Comparison of ENCODE assay signal across 23 mouse cellular contexts in genomic region chr9:13697869-13698268, GRCm38 (mm10). TPM values are rescaled to one million over a fixed set of nuclear protein-coding genes. Genes with fewer than 3 reads are reported as not detected.
DNase-seq lines count a peak whose midpoint lies in the region; ATAC-seq lines count a peak whose summit lies in the region.
"Had no signal": no experiment of that assay in that cellular context is flagged by ENCODE, and none has a peak within 500 bp of the region (broad histone marks: within the 10 kb centered on the region; RNA-seq: fewer than 3 reads in every experiment).

No protein-coding gene starts in this region.

- H3K27me3 ChIP-seq in hindbrain, embryonic 11.5 days (ENCODE audit: control insufficient read depth, insufficient read depth, low read length): no peaks in the 10 kb centered on the region
- no peaks in the 10 kb centered on the region for H3K27me3 ChIP-seq in hindbrain, embryonic 16.5 days (replicated peaks; ENCODE audit: control insufficient read depth, insufficient read depth, low read length)
- H3K27me3 ChIP-seq in neural tube, embryonic 12.5 days (replicated peaks): no peaks in the 10 kb centered on the region
- H3K27me3 ChIP-seq in neural tube, embryonic 15.5 days (replicated peaks): no peaks in the 10 kb centered on the region
- H3K27me3 ChIP-seq: embryonic facial prominence, embryonic 12.5 days; intestine, embryonic 15.5 days had no signal

- no peaks in the 10 kb centered on the region for H3K9me3 ChIP-seq in hindbrain, embryonic 11.5 days (ENCODE audit: control insufficient read depth, low read length)
- H3K9me3 ChIP-seq in hindbrain, embryonic 16.5 days (ENCODE audit: control insufficient read depth, low read length): no peaks in the 10 kb centered on the region
- H3K9me3 ChIP-seq in neural tube, embryonic 12.5 days: no peaks in the 10 kb centered on the region
- no peaks in the 10 kb centered on the region for H3K9me3 ChIP-seq in neural tube, embryonic 15.5 days (replicated peaks)
- H3K9me3 ChIP-seq: embryonic facial prominence, embryonic 12.5 days; intestine, embryonic 15.5 days had no signal

- no peak overlapping the region for H3K4me2 ChIP-seq in hindbrain, embryonic 11.5 days (replicated peaks; ENCODE audit: low read depth, low read length)
- no peak overlapping the region for H3K4me2 ChIP-seq in hindbrain, embryonic 16.5 days (ENCODE audit: low read length)
- no peak overlapping the region for H3K4me2 ChIP-seq in neural tube, embryonic 12.5 days (replicated peaks)
- H3K4me2 ChIP-seq in neural tube, embryonic 15.5 days: no peak overlapping the region
- H3K4me2 ChIP-seq: embryonic facial prominence, embryonic 12.5 days; intestine, embryonic 15.5 days; liver, embryonic 11.5 days had no signal

- DNase-seq in embryo, embryonic 10.5 days (ENCODE audit: low spot score): peak; percentile 30
- DNase-seq in embryo, embryonic 9.5 days (ENCODE audit: extremely low spot score): no peak
- DNase-seq in hindbrain, embryonic 11.5 days (ENCODE audit: low spot score): peak; percentile 24
- no peak for DNase-seq in adrenal gland, adult 8-10 months
- DNase-seq: adrenal gland, postnatal 25 days; cerebellum, adult 11 months; cerebellum, postnatal 14 days; gastrocnemius, postnatal 14 days; heart, adult 2 months; heart, postnatal 4 days; kidney, postnatal 36 days; lung, adult 18-20 months; lung, postnatal 36 days; retina, postnatal 1 day; thymus, postnatal 25 days had no signal

- H3K27ac ChIP-seq in hindbrain, embryonic 11.5 days (ENCODE audit: low read depth, low read length): peak overlapping the region; percentile 13; the same call in 1 of the 2 replicates
- no peak overlapping the region for H3K27ac ChIP-seq in hindbrain, embryonic 16.5 days (ENCODE audit: low read depth, low read length)
- no peak overlapping the region for H3K27ac ChIP-seq in neural tube, embryonic 12.5 days
- H3K27ac ChIP-seq in neural tube, embryonic 15.5 days (replicated peaks): no peak overlapping the region
- H3K27ac ChIP-seq: embryonic facial prominence, embryonic 12.5 days; heart, adult 2 months; left cerebral cortex, adult 2 months had no signal

- no peak overlapping the region for H3K4me3 ChIP-seq in hindbrain, embryonic 11.5 days (ENCODE audit: low read depth, low read length)
- no peak overlapping the region for H3K4me3 ChIP-seq in hindbrain, embryonic 16.5 days (ENCODE audit: low read length)
- H3K4me3 ChIP-seq in neural tube, embryonic 12.5 days: no peak overlapping the region
- H3K4me3 ChIP-seq in neural tube, embryonic 15.5 days (replicated peaks): no peak overlapping the region
- H3K4me3 ChIP-seq: embryonic facial prominence, embryonic 12.5 days; heart, adult 2 months; intestine, embryonic 15.5 days; left cerebral cortex, adult 2 months had no signal

- WGBS in hindbrain, embryonic 11.5 days: 55% methylated on average over 4 of the region's 4 CpGs
- WGBS in hindbrain, embryonic 16.5 days: 43% methylated on average over 4 of the region's 4 CpGs
- 53% methylated on average over 4 of the region's 4 CpGs for WGBS in neural tube, embryonic 12.5 days
- WGBS in neural tube, embryonic 15.5 days: 49% methylated on average over 4 of the region's 4 CpGs

- H3K4me1 ChIP-seq in hindbrain, embryonic 11.5 days (replicated peaks; ENCODE audit: control insufficient read depth, insufficient read depth, low read length): 0 out of 2 replicates have a peak, but pooled peaks cover 3% of the 10 kb centered on the region
- H3K4me1 ChIP-seq in hindbrain, embryonic 16.5 days (ENCODE audit: control insufficient read depth, insufficient read depth, low read depth, low read length): no peaks in the 10 kb centered on the region
- peaks cover 3% of the 10 kb centered on the region; the same call in 1 of the 2 replicates for H3K4me1 ChIP-seq in neural tube, embryonic 12.5 days
- H3K4me1 ChIP-seq in neural tube, embryonic 15.5 days: 0 out of 2 replicates have a peak, but pooled peaks cover 3% of the 10 kb centered on the region
- H3K4me1 ChIP-seq: embryonic facial prominence, embryonic 12.5 days; intestine, embryonic 15.5 days had no signal

- no peaks in the 10 kb centered on the region for H3K36me3 ChIP-seq in hindbrain, embryonic 11.5 days (ENCODE audit: control insufficient read depth, insufficient read depth, low read length)
- no peaks in the 10 kb centered on the region for H3K36me3 ChIP-seq in hindbrain, embryonic 16.5 days (ENCODE audit: control insufficient read depth, insufficient read depth, low read length)
- peaks cover 4% of the 10 kb centered on the region for H3K36me3 ChIP-seq in neural tube, embryonic 12.5 days
- H3K36me3 ChIP-seq in neural tube, embryonic 15.5 days: no peaks in the 10 kb centered on the region; the same call in 1 of the 2 replicates
- H3K36me3 ChIP-seq: embryonic facial prominence, embryonic 12.5 days; intestine, embryonic 15.5 days had no signal

- no peak for ATAC-seq in hindbrain, embryonic 11.5 days (ENCODE audit: low FRiP score)
- no peak for ATAC-seq in hindbrain, embryonic 16.5 days
- ATAC-seq in neural tube, embryonic 12.5 days (ENCODE audit: low FRiP score, low read depth): peak; percentile 48; the same call in 1 of the 2 replicates
- no peak; the same call in 1 of the 2 replicates for ATAC-seq in neural tube, embryonic 15.5 days (ENCODE audit: low FRiP score)
- ATAC-seq: CD4-positive, CD25-positive, alpha-beta regulatory T cell, adult 4 months had no signal

- no peak overlapping the region for H3K9ac ChIP-seq in hindbrain, embryonic 11.5 days (ENCODE audit: low read depth, low read length)
- H3K9ac ChIP-seq in hindbrain, embryonic 16.5 days (ENCODE audit: low read depth, low read length): no peak overlapping the region
- no peak overlapping the region for H3K9ac ChIP-seq in neural tube, embryonic 12.5 days
- H3K9ac ChIP-seq in neural tube, embryonic 15.5 days (replicated peaks): no peak overlapping the region
- H3K9ac ChIP-seq: embryonic facial prominence, embryonic 12.5 days; intestine, embryonic 15.5 days had no signal

RNA-seq across cellular contexts. Expression of gene Mtmr2, which starts 50.3 kb away (rescaled TPM):
- 79.1 and 79.3 TPM in 2 replicates for polyA plus RNA-seq in hindbrain, embryonic 11.5 days (2014; fragmentation: Nextera tagmentation; extraction: Ambion mirVana)
- 52.9 and 55.6 TPM in 2 replicates for polyA plus RNA-seq in hindbrain, embryonic 16.5 days (2015; fragmentation: Nextera tagmentation; extraction: Ambion mirVana)
- 65.7 and 70.2 TPM in 2 replicates for polyA plus RNA-seq in neural tube, embryonic 12.5 days (2016; fragmentation: Nextera tagmentation; extraction: Ambion mirVana)
- 49.8 and 53.2 TPM in 2 replicates for polyA plus RNA-seq in neural tube, embryonic 15.5 days (2015; fragmentation: Nextera tagmentation; extraction: Ambion mirVana)
- total RNA-seq in adrenal gland, adult 8-10 months (2022): 10 to 100 TPM; 56.2 to 64.3 (median 62.2) TPM

Comparison
In these comparisons a context has a peak if more than half of its experiments do, and no peak if none do; other contexts are left out.
1. DNase-seq: peak in embryo, embryonic 10.5 days (single experiment) and hindbrain, embryonic 11.5 days (single experiment); none in embryo, embryonic 9.5 days (single experiment) and adrenal gland, adult 8-10 months (single experiment).